Mouse (Mus musculus): ENCODE results near the gene Zfp488.

DNA sequence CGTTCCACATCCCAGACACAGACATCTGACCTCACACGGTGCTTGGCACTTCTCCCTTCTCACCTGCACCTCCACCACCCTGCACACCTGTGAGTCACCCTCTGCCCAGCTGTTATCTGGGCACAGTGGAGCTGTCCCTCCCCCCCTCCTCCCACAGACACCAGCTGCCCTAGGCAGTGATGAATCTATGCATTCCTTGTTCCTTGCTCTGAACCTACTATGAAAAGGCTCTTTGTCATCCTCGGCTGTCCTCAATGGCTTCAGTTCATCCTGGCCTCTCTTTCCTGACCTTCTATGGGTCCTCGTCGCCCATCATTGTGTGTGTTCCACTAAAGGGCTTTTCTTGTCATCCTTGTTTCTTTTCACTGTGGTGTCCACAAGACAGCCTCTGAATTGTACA lies 3.8 kb downstream of the Zfp488 start:
- TF ChIP-seq CTCF (IDR thresholded peaks at IDR 0.05; ENCODE audit: extremely low read depth, insufficient read length, insufficient replicate concordance, low read depth, low read length) (no peak), POLR2A (IDR thresholded peaks at IDR 0.05; ENCODE audit: low read depth, low read length) (no peak)
